Mouse (Mus musculus) liver, embryonic 14.5 days (tissue): ENCODE results near the gene Cit. TPM values are rescaled to one million over a fixed set of nuclear protein-coding genes. Genes with fewer than 3 reads are reported as not detected.

ENCODE experiments used
- ATAC-seq: fragments of 200-750 bp; cut with Nextera tagmentation; 2 replicates; pipeline ENCODE4 v1.8.0; 2017; ENCODE audit warnings: moderate number of reproducible peaks, mild to moderate bottlenecking, moderate library complexity; ENCODE audit not compliant: insufficient read depth
- DNase-seq, 3 experiments: peaks; one replicate each; pipeline ENCODE4 v3.0.0-alpha.2; 2012 to 2013; ENCODE audit warnings: low read depth in 3 of 3, low spot score in 3 of 3
- H3K27ac ChIP-seq: fragments of 300-500 bp; sonication (generic); 2 replicates; pipeline ENCODE4 v1.5.1; 2014; ENCODE audit warnings: moderate library complexity, mild to moderate bottlenecking, control low read depth, inconsistent platforms
- H3K27me3 ChIP-seq: fragments of 300-500 bp; sonication (generic); 2 replicates; pipeline ENCODE4 v1.6.1; 2014; ENCODE audit warnings: mild to moderate bottlenecking, low read length, moderate library complexity; ENCODE audit not compliant: control insufficient read depth, insufficient read depth
- H3K36me3 ChIP-seq: fragments of 300-500 bp; sonication (generic); replicated peaks from 2 replicates; pipeline ENCODE4 v1.6.1; 2014; ENCODE audit warnings: low read depth; ENCODE audit not compliant: control insufficient read depth, insufficient read depth
- H3K4me1 ChIP-seq, 2 experiments: fragments of 200-500 bp in 1 of 2; fragments of 300-500 bp in 1 of 2; sonication (generic) in 1 of 2; replicated peaks; 2 replicates each; pipeline ENCODE4 v1.6.1; 2012 to 2014; ENCODE audit warnings: antibody characterized with exemption in 1 of 2, inconsistent platforms in 1 of 2, low read length in 1 of 2; ENCODE audit not compliant: control insufficient read depth in 2 of 2, insufficient read depth in 2 of 2
- H3K4me2 ChIP-seq: fragments of 300-500 bp; sonication (generic); 2 replicates; pipeline ENCODE4 v1.6.1; 2014; ENCODE audit warnings: low read depth, mild to moderate bottlenecking, control low read depth, moderate library complexity
- H3K4me3 ChIP-seq, 2 experiments: fragments of 200-500 bp in 1 of 2; fragments of 300-500 bp in 1 of 2; sonication (generic) in 1 of 2; 2 replicates each; pipeline ENCODE4 v1.5.1; 2012 to 2014; ENCODE audit warnings: low read depth in 2 of 2, low read length in 2 of 2, mild to moderate bottlenecking in 2 of 2, control low read depth in 1 of 2, inconsistent platforms in 1 of 2, moderate library complexity in 1 of 2; ENCODE audit not compliant: insufficient read depth in 1 of 2
- H3K9ac ChIP-seq: fragments of 300-500 bp; sonication (generic); replicated peaks from 2 replicates; pipeline ENCODE4 v1.6.1; 2014; ENCODE audit warnings: mild to moderate bottlenecking, control low read depth, moderate library complexity
- H3K9me3 ChIP-seq: fragments of 300-500 bp; sonication (generic); 2 replicates; pipeline ENCODE4 v1.6.1; 2016; ENCODE audit warnings: low read length, mixed read lengths; ENCODE audit not compliant: control insufficient read depth
- CTCF ChIP-seq: IDR thresholded peaks from 2 replicates; pipeline ENCODE4 v1.5.1; 2016; ENCODE audit warnings: antibody characterized with exemption, low read depth, control low read depth
- EP300 ChIP-seq: IDR thresholded peaks from 2 replicates; pipeline ENCODE4 v1.6.1; 2016; ENCODE audit warnings: antibody characterized with exemption, low read depth
- WGBS: fragments of 180-500 bp; shearing (Covaris S2); extraction: QIAGEN DNeasy Blood & Tissue Kit; methylation state at CpG from one replicate; pipeline ENCODE4 v1.1.7; 2014; ENCODE audit not compliant: insufficient replicate concordance; 5-methylcytosine and 5-hydroxymethylcytosine counted together
- polyA plus RNA-seq, 2 experiments: library from polyadenylated mRNA; depleted of rRNA in 1 of 2; stranded (reverse) in 1 of 2; unstranded in 1 of 2; fragments of >200 nt; fragmentation: Nextera tagmentation in 1 of 2; extraction: Ambion mirVana in 1 of 2; gene quantifications; 2 replicates each; pipeline versions ENCODE4 v1.2.1 to v1.2.3; 2012 to 2014

The Cit gene
- polyA plus RNA-seq, 2 experiments, result 21.1 to 24.5 TPM

- no peaks in the 10 kb centered on the region for H3K9me3 ChIP-seq
- no peak overlapping the region for H3K27ac ChIP-seq
- H3K4me2 ChIP-seq, result no peak overlapping the region
- no peak overlapping the region for H3K9ac ChIP-seq
- 66% methylated on average over 10 of the region's 10 CpGs for WGBS
- ATAC-seq (peak; percentile 42; the same call in 1 of the 2 replicates), DNase-seq (no peak)
- peaks cover 97% of the 10 kb centered on the region for H3K36me3 ChIP-seq
- H3K4me1 ChIP-seq, result peaks cover 0 to 11% of the 10 kb centered on the region in 2 experiments; a peak in 2 of 4 replicates
- no peak overlapping the region for H3K4me3 ChIP-seq
- TF ChIP-seq CTCF (no peak), EP300 (no peak)
- no peaks in the 10 kb centered on the region for H3K27me3 ChIP-seq
Observed at GRCm38 (mm10) chr5:115977757-115978156, 132.7 kb downstream of the Cit start.

GRCm38 (mm10) chr5:115978255-115978654, 133.2 kb downstream of the Cit start:
- no peak for TF ChIP-seq CTCF
- TF ChIP-seq EP300, result no peak
- WGBS, result 79% methylated on average over 5 of the region's 5 CpGs
- H3K4me1 ChIP-seq, result peaks cover 0 to 11% of the 10 kb centered on the region in 2 experiments; a peak in 2 of 4 replicates
- H3K4me3 ChIP-seq, result no peak overlapping the region
- no peaks in the 10 kb centered on the region for H3K9me3 ChIP-seq
- DNase-seq (no peak), ATAC-seq (peak; percentile 21; the same call in 1 of the 2 replicates)
- H3K36me3 ChIP-seq, result peaks cover 97% of the 10 kb centered on the region
- H3K4me2 ChIP-seq, result no peak overlapping the region
- H3K9ac ChIP-seq, result no peak overlapping the region
- H3K27me3 ChIP-seq, result no peaks in the 10 kb centered on the region
- H3K27ac ChIP-seq, result no peak overlapping the region

- 73% methylated on average over 16 of the region's 16 CpGs for WGBS
Observed at GRCm38 (mm10) chr5:115979134-115979696, 134.1 kb downstream of the Cit start.

DNA sequence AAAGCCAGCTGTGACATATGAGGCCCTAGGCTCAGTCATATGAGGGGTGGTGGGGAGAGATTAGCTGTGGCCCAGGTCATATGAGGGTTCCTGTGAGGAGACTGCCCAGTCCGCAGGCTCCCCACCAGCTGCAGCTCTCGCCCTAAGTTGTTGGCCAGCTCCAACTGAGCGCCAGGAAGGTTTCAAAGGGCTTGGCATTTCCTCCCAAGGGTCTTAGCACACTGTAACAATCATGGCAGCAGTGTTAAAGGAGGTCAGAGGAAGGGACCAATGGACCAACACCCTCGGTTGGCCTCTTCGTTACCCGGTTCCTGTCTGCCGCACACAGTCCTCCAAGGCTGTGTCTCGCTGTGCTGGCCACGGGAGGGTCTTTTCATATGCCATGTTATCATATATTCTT, 135.5 kb downstream of the Cit start:
- no peaks in the 10 kb centered on the region for H3K27me3 ChIP-seq
- peaks cover 0 to 11% of the 10 kb centered on the region in 2 experiments; a peak in 2 of 4 replicates for H3K4me1 ChIP-seq
- H3K27ac ChIP-seq, result no peak overlapping the region
- no peaks in the 10 kb centered on the region for H3K9me3 ChIP-seq
- H3K4me2 ChIP-seq, result no peak overlapping the region
- H3K9ac ChIP-seq, result no peak overlapping the region
- 94% methylated on average over 9 of the region's 9 CpGs for WGBS
- TF ChIP-seq CTCF (no peak), EP300 (no peak)
- no peak overlapping the region for H3K4me3 ChIP-seq
- DNase-seq, result no peak
- ATAC-seq, result no peak
- H3K36me3 ChIP-seq, result peaks cover 96% of the 10 kb centered on the region

More at GRCm38 (mm10) chr5:115979134-115979696, 134.1 kb downstream of the Cit start:
- no peak overlapping the region for H3K4me3 ChIP-seq
- TF ChIP-seq CTCF (peak; percentile 88), EP300 (no peak)
- H3K36me3 ChIP-seq, result peaks cover 96% of the 10 kb centered on the region
- peak in 1 of 3 experiments; percentile 17 for DNase-seq
- no peak overlapping the region for H3K27ac ChIP-seq
- H3K4me1 ChIP-seq, result peaks cover 0 to 11% of the 10 kb centered on the region in 2 experiments; a peak in 2 of 4 replicates
- no peaks in the 10 kb centered on the region for H3K27me3 ChIP-seq
- no peak overlapping the region for H3K9ac ChIP-seq
- ATAC-seq, result no peak
- no peak overlapping the region for H3K4me2 ChIP-seq
- no peaks in the 10 kb centered on the region for H3K9me3 ChIP-seq

- TF ChIP-seq EP300, result no peak
- TF ChIP-seq CTCF, result no peak
- Histone ChIP-seq H3K4me2 (no peak overlapping the region), H3K27me3 (no peaks in the 10 kb centered on the region), H3K4me1 (peaks cover 0 to 3% of the 10 kb centered on the region in 2 experiments; a peak in 2 of 4 replicates), H3K9ac (no peak overlapping the region), H3K9me3 (no peaks in the 10 kb centered on the region), H3K36me3 (peaks cover 96% of the 10 kb centered on the region), H3K4me3 (no peak overlapping the region), H3K27ac (no peak overlapping the region)
- 88% methylated on average over 7 of the region's 7 CpGs for WGBS
- no peak for ATAC-seq
- DNase-seq, result no peak
Observed at GRCm38 (mm10) chr5:115982671-115983373, 137.7 kb downstream of the Cit start.
